Mouse (Mus musculus) bone marrow macrophage, adult 2 months (primary cell): ENCODE results near the gene Clec3b. TPM values are rescaled to one million over a fixed set of nuclear protein-coding genes. Genes with fewer than 3 reads are reported as not detected.

ENCODE experiments used
- H3K27ac ChIP-seq: 2 replicates; pipeline ENCODE4 v1.5.1; 2012; ENCODE audit warnings: low read depth, low read length; ENCODE audit not compliant: insufficient read depth
- H3K4me1 ChIP-seq: 2 replicates; pipeline ENCODE4 v1.6.1; 2012; ENCODE audit warnings: low read length; ENCODE audit not compliant: control insufficient read depth, insufficient read depth
- H3K4me3 ChIP-seq: 2 replicates; pipeline ENCODE4 v1.5.1; 2012; ENCODE audit warnings: mild to moderate bottlenecking, low read length, moderate library complexity; ENCODE audit not compliant: insufficient read depth
- CTCF ChIP-seq: IDR thresholded peaks from 2 replicates; pipeline ENCODE4 v1.5.1; 2012; ENCODE audit warnings: low read depth, mild to moderate bottlenecking, low read length, moderate library complexity
- POLR2A ChIP-seq: IDR thresholded peaks from 2 replicates; pipeline ENCODE4 v1.6.1; 2012; ENCODE audit warnings: mild to moderate bottlenecking, low read depth, low read length, borderline replicate concordance
- polyA plus RNA-seq: library from polyadenylated mRNA; stranded (reverse); fragments of >200 nt; gene quantifications from 2 replicates; pipeline ENCODE4 v1.2.4, GENCODE M21; 2012; ENCODE audit not compliant: missing spikeins, insufficient read depth, insufficient read length

The Clec3b gene
- polyA plus RNA-seq, 1 experiment: not detected

DNA sequence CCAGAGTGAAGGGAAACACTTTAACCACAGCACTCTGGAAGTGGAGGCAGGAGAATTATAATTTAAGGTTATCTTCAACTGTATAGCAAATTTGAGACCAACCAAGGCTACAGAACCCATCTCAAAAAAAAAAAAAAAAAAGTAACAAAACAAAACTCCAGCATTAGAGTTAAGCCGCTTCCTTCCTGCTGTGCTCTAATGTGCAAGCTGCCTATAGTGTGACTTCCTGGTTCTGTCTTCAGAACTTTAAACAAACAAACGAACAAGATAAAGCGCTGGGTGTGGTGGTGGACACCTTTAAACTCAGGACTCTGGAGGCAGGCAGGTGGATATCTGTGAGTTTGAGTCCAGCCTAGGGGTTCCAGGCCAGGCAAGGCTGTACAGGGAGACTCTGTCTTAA lies 1.3 kb downstream of the Clec3b start:
- no peak overlapping the region for H3K27ac ChIP-seq
- H3K4me1 ChIP-seq: peaks cover 7% of the 10 kb centered on the region
- H3K4me3 ChIP-seq: no peak overlapping the region
- no peak for TF ChIP-seq POLR2A
- TF ChIP-seq CTCF: no peak

DNA sequence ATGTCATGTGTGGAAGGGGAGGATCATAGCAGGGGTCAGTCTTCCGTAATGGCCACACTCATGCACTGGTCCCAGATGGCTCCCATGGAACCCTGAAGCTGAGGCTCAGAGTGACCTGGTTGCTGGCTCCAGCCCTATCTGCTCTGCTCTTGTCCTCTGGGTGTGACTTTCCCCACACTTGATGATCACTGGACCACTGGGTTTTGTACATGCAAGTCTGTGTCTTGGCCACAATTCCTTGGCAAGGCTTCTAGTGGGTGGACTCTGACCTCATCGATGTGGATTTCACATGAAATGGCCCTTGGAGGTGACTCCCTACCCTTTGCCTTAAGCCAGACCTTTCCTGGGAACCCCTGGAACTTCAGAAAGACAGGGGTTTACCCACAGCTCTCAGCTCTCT lies 2.4 kb downstream of the Clec3b start:
- Histone ChIP-seq H3K4me3 (no peak overlapping the region), H3K27ac (no peak overlapping the region), H3K4me1 (peaks cover 7% of the 10 kb centered on the region)
- no peak for TF ChIP-seq POLR2A
- no peak for TF ChIP-seq CTCF

DNA sequence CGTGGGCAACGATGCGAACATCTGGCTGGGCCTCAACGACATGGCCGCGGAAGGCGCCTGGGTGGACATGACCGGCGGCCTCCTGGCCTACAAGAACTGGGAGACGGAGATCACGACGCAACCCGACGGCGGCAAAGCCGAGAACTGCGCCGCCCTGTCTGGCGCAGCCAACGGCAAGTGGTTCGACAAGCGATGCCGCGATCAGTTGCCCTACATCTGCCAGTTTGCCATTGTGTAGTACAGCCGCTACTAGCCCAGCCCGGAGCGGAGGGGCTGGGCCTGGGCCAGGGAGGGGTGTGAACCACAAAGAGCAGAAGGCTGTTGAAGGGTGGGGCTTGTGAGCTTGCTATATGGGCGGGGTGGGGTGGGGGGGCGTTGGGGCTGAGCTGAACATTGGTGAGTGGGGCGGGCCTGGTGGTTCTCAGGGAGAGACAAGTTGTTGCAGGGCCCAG lies 6.2 kb downstream of the Clec3b start:
- H3K4me1 ChIP-seq: peaks cover 7% of the 10 kb centered on the region
- H3K27ac ChIP-seq: no peak overlapping the region
- TF ChIP-seq POLR2A (no peak), CTCF (no peak)
- no peak overlapping the region for H3K4me3 ChIP-seq

DNA sequence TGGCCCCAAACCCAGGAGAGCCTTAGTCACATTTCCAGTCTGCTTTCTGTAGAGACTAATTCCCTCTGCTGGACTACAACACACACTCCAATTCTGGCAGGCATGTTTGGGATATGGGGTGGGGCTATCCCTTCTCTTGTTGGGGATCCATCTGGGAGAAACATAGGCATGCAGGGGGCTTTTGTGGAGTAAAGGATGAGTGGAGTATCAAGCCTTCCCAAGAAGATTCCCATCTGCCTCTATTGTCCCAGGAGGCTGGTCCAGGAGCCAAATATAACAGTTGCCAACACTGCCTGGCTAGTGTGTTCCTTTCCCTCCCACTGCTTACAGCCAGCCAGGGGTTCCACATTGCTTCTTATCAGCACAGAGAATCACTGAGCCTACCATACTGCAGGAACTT lies 7.0 kb downstream of the Clec3b start:
- TF ChIP-seq CTCF: no peak
- no peak for TF ChIP-seq POLR2A
- Histone ChIP-seq H3K27ac (no peak overlapping the region), H3K4me3 (no peak overlapping the region), H3K4me1 (peaks cover 5% of the 10 kb centered on the region; the same call in 1 of the 2 replicates)

DNA sequence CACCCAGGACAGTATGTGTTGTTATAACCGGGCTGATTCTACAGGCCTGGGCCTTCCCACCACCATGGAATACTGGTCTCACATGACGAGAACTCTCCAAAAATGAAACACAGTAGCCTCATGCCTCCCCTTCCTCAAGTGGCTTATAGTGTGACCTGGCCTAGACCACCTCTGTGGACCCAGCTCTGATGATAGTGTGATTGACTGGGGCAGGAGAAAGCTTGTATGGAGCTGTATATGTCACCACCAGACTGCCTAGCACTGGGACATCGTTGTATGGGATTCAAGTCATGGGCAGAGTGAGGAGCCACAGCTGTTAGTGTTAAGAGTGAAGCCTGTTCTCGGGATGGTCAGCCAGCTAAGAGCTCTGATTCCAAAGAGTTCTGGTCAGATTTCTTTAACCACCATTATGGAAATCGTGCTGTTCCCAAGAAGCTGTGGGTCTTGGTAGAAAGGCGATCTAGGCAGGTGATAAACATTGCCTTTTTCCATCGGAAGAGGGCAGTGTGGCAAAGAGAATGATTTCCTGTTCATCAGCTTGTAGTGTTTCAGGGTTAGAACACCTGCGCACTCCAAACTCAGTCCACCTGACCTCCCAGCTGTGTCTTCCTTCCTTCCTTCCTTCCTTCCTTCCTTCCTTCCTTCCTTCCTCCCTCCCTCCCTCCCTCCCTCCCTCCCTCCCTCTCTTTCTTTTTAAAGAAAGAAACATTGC lies 7.5 kb downstream of the Clec3b start:
- Histone ChIP-seq H3K27ac (no peak overlapping the region), H3K4me1 (peaks cover 5% of the 10 kb centered on the region; the same call in 1 of the 2 replicates)
- TF ChIP-seq CTCF: peak; percentile 21; the same call in 1 of the 2 replicates
- TF ChIP-seq POLR2A: no peak

DNA sequence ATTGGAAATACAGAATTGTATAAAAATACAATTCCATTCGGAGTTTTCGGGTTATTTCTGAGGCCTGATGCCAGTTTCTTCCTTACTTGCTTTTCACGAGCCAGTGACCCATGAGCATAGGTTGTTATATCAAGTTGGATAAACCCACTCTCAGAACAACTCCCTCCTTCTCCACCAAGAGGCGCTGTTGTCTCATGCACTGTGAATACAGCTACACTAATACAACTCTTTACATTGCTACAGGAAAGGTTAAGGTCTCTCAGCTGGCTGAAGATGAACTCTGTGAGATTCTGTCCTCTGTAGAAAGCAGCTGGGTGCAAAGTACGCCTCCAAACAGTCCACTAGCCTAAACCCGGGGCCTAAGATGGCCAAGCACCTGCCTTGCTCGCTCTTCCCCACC lies 8.6 kb downstream of the Clec3b start:
- no peak for TF ChIP-seq POLR2A
- no peak for TF ChIP-seq CTCF
- peaks cover 5% of the 10 kb centered on the region; the same call in 1 of the 2 replicates for H3K4me1 ChIP-seq
- H3K27ac ChIP-seq: no peak overlapping the region
- no peak overlapping the region for H3K4me3 ChIP-seq

More for the DNA sequence above, 7.5 kb downstream of the Clec3b start:
- no peak overlapping the region for H3K4me3 ChIP-seq

DNA sequence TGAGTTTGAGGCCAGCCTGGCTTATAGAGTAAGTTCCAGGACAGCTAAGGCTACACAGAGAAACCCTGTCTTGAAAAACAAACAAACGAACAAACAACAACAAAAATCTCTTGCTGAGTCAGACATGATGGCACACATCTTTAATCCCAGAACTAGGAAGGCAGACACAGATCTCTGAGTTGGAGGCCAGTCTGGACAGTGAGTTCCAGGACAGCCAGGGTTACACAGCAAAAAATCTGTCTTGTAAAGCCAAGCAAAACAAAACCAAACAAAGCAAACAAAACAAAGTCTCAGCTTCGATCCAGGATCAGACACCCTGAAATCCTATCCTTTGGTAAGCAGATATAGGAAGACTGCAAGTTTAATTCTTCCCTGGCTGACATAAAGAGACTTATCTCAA lies 11.0 kb downstream of the Clec3b start:
- H3K4me3 ChIP-seq: no peak overlapping the region
- no peak for TF ChIP-seq POLR2A
- no peak for TF ChIP-seq CTCF
- H3K27ac ChIP-seq: no peak overlapping the region
- H3K4me1 ChIP-seq: peaks cover 5% of the 10 kb centered on the region; the same call in 1 of the 2 replicates

DNA sequence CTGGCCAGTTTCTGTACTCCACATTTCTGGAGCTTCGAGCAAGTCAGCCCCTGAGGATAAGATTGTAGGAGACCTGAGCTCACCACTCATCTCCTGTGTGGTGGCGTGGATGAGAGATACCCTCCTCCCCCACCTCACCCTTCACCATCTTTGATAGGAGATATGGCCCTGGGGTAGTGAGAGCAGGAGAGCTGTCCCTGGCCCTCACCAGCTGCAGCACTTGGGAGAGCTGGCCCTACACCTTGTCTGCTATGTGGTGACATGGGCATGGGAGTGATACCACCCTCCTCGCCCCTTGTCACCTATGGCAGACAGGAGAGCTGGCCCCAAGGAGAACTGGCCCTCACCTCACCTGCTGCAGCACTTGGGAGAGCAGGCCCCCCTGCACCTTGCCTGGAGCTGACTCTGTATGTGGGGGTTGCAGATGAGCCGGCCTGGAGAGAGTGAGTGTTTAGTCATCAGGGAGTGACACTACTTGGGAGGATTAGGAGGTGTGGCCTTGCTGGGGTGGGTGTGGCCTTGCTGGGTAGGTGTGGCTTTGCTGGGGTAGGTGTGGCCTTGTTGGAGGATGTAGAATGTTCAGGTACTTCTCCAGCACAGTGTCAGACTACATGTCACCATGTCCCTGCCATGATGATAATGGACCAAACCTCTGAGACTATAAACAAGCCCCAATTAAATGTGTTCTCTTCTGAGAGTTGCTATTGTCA lies 12.4 kb downstream of the Clec3b start:
- no peak overlapping the region for H3K27ac ChIP-seq
- no peak for TF ChIP-seq POLR2A
- no peak for TF ChIP-seq CTCF
- H3K4me1 ChIP-seq: peaks cover 5% of the 10 kb centered on the region; the same call in 1 of the 2 replicates
- no peak overlapping the region for H3K4me3 ChIP-seq

DNA sequence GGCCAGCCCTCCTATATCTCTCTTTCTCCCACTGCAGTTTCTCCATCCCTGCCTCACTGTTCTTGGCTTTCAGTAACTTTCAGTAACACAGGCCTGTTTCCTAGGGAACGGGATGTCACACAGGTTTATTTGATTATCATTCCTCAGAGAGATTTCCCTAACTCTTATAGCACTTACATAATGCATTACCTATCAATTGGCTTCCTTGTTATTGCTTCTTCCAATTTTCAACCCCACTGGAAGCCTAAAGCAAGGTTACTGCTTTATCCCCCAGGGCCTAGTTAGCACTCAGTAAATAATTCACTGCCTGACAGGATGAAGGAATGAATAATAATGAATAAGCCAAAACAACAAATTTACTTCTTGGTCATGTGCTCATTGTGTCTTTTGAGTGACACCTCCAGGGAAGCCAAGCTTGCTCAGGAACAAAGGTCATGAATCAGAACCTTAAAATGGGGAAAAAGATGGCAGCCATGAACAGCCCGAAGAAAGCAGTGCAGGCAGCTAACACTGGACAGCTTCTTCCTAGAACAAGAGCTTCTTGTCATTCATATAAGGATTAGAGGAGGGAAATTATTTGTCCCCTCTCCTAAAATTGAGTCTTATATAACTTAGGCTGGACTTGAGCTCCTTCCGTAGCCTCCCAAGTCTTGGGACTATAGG lies 15.2 kb downstream of the Clec3b start:
- Histone ChIP-seq H3K27ac (no peak overlapping the region), H3K4me1 (no peaks in the 10 kb centered on the region), H3K4me3 (no peak overlapping the region)
- TF ChIP-seq CTCF (no peak), POLR2A (no peak)

DNA sequence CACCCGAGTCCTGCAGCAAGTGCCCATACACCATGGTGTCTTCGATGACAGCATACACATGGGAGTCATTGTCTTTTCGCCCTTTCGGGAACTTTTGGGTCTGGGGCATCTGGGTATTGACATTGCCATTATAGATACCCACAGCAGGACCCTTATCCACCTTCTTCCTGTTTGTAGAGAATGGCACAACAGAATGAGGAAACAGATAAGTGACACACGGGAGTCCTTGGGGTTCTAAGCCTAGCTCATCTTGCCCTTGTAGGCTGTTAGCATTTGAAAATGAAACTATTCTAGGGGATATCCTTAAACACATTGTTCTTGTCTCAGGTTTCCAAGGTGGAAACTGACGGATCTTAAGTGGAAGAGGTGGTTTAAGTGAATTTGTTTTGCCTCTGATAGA lies 23.0 kb downstream of the Clec3b start:
- TF ChIP-seq CTCF (no peak), POLR2A (no peak)
- no peak overlapping the region for H3K4me3 ChIP-seq

More for the DNA sequence above, 23.0 kb downstream of the Clec3b start:
- Histone ChIP-seq H3K27ac (no peak overlapping the region), H3K4me1 (peaks cover 28% of the 10 kb centered on the region)
